In the genomic region with DNA sequence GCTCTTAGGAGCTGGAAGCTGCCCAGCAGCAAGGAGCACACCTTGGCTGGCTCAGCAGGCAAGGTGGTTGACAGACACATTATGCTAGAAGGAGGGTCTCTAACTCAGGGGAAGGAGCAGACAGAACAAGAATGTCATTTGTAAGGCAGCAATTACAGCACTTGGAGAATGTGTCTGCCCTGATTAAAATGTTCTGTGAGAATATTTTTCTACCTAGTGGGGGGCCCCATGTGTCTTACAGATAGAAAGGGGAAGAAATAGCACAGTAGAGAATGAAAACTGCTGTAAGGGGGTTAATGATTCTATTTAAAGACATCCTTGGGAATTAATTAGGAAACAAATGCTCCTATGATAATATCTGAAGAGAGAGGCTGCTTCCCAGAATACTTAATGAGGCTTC, we compare ENCODE assay signal across 10 mouse cellular contexts.
DNase-seq lines count a peak whose midpoint lies in the region; ATAC-seq and TF ChIP-seq lines count a peak whose summit lies in the region.
"Had no signal": no experiment of that assay in that cellular context is flagged by ENCODE, and none has a peak within 500 bp of the region (broad histone marks: within the 10 kb centered on the region; RNA-seq: fewer than 3 reads in every experiment).

No protein-coding gene starts in this region.

- H3K9ac ChIP-seq in kidney, embryonic 15.5 days, result no peak overlapping the region
- H3K9ac ChIP-seq in hindbrain, embryonic 13.5 days, result no peak overlapping the region
- no peak overlapping the region for H3K9ac ChIP-seq in midbrain, postnatal 0 days (replicated peaks; ENCODE audit: low read length, poor library complexity, severe bottlenecking)

- no peak for ATAC-seq in kidney, embryonic 15.5 days (replicated peaks; ENCODE audit: low FRiP score)
- ATAC-seq in hindbrain, embryonic 13.5 days (ENCODE audit: low FRiP score), result peak; percentile 49
- ATAC-seq in midbrain, postnatal 0 days (ENCODE audit: low FRiP score), result no peak

- no peak for DNase-seq in kidney, postnatal 14 days
- no peak for DNase-seq in forebrain, embryonic 10.5 days (ENCODE audit: extremely low spot score, low spot score)
- DNase-seq in midbrain, postnatal 0 days (ENCODE audit: low spot score), result peak; percentile 39
- no peak for DNase-seq in kidney, postnatal 4 days
- DNase-seq in urinary bladder, postnatal 4 days (ENCODE audit: low spot score in 2 of 2), result no peak
- no peak for DNase-seq in urinary bladder, postnatal 14 days (ENCODE audit: low spot score)
- DNase-seq: cerebellum, adult 8-10 months; thymus, adult 2 months had no signal

- no peak for TF ChIP-seq CTCF in midbrain, postnatal 0 days (IDR thresholded peaks at IDR 0.05)

- no peaks in the 10 kb centered on the region for H3K36me3 ChIP-seq in kidney, embryonic 15.5 days
- no peaks in the 10 kb centered on the region for H3K36me3 ChIP-seq in forebrain, embryonic 10.5 days (replicated peaks)
- H3K36me3 ChIP-seq in hindbrain, embryonic 13.5 days, result no peaks in the 10 kb centered on the region
- H3K36me3 ChIP-seq in midbrain, postnatal 0 days (ENCODE audit: insufficient read depth, low read length), result no peaks in the 10 kb centered on the region

- H3K27ac ChIP-seq in kidney, embryonic 15.5 days, result peak overlapping the region; percentile 56
- H3K27ac ChIP-seq in forebrain, embryonic 10.5 days, result peak overlapping the region; percentile 20; the same call in 1 of the 2 replicates
- peak overlapping the region; percentile 87 for H3K27ac ChIP-seq in hindbrain, embryonic 13.5 days
- H3K27ac ChIP-seq in midbrain, postnatal 0 days (ENCODE audit: low read depth, low read length), result 0 out of 2 replicates have a peak overlapping the region, but pooled peaks have one; percentile 13

- no peaks in the 10 kb centered on the region for H3K27me3 ChIP-seq in kidney, embryonic 15.5 days
- peaks cover 5% of the 10 kb centered on the region; the same call in 1 of the 2 replicates for H3K27me3 ChIP-seq in forebrain, embryonic 10.5 days (ENCODE audit: poor library complexity, severe bottlenecking)
- H3K27me3 ChIP-seq in hindbrain, embryonic 13.5 days, result no peaks in the 10 kb centered on the region
- no peaks in the 10 kb centered on the region for H3K27me3 ChIP-seq in midbrain, postnatal 0 days (ENCODE audit: insufficient read depth, low read length)

- no peak overlapping the region for H3K4me3 ChIP-seq in kidney, embryonic 15.5 days (replicated peaks)
- H3K4me3 ChIP-seq in forebrain, embryonic 10.5 days, result no peak overlapping the region
- no peak overlapping the region for H3K4me3 ChIP-seq in hindbrain, embryonic 13.5 days
- no peak overlapping the region for H3K4me3 ChIP-seq in midbrain, postnatal 0 days (ENCODE audit: low read depth, low read length)

- H3K4me2 ChIP-seq in kidney, embryonic 15.5 days, result no peak overlapping the region
- H3K4me2 ChIP-seq in hindbrain, embryonic 13.5 days, result no peak overlapping the region
- no peak overlapping the region for H3K4me2 ChIP-seq in midbrain, postnatal 0 days (ENCODE audit: low read depth, low read length, poor library complexity, severe bottlenecking)

- H3K9me3 ChIP-seq in kidney, embryonic 15.5 days (replicated peaks), result no peaks in the 10 kb centered on the region
- H3K9me3 ChIP-seq in forebrain, embryonic 10.5 days, result no peaks in the 10 kb centered on the region
- no peaks in the 10 kb centered on the region for H3K9me3 ChIP-seq in hindbrain, embryonic 13.5 days
- no peaks in the 10 kb centered on the region for H3K9me3 ChIP-seq in midbrain, postnatal 0 days (ENCODE audit: low read length)

- H3K4me1 ChIP-seq in kidney, embryonic 15.5 days, result peaks cover 39% of the 10 kb centered on the region
- peaks cover 27% of the 10 kb centered on the region for H3K4me1 ChIP-seq in forebrain, embryonic 10.5 days
- peaks cover 36% of the 10 kb centered on the region for H3K4me1 ChIP-seq in hindbrain, embryonic 13.5 days (replicated peaks)
- H3K4me1 ChIP-seq in midbrain, postnatal 0 days (ENCODE audit: insufficient read depth, low read length), result peaks cover 5% of the 10 kb centered on the region; the same call in 1 of the 2 replicates

Comparison
In these comparisons a context has a peak if more than half of its experiments do, and no peak if none do; other contexts are left out.
1. H3K27ac ChIP-seq: peak in every context shown above with its lines; median percentile 87 in hindbrain, embryonic 13.5 days; 56 in kidney, embryonic 15.5 days; 20 in forebrain, embryonic 10.5 days; 13 in midbrain, postnatal 0 days.